Mouse (Mus musculus): ENCODE results near the gene Tmem119. TPM values are rescaled to one million over a fixed set of nuclear protein-coding genes. Genes with fewer than 3 reads are reported as not detected.
A peak's percentile ranks its signal among the peaks of the same experiment; 100 is the strongest.

Tmem119 gene
- total RNA-seq (2021), result 1 to 10 TPM; 6.7 to 7.3 TPM

- peak; percentile 70 for DNase-seq (ENCODE audit: low spot score)
- intact Hi-C loops (cut with DNase I), result no loop called here
These were observed at the start of gene Tmem119 for GRCm38 (mm10) chr5:113800280-113800679. Gene Tmem119, minus strand, starts transcription at chr5:113800516.

DNA sequence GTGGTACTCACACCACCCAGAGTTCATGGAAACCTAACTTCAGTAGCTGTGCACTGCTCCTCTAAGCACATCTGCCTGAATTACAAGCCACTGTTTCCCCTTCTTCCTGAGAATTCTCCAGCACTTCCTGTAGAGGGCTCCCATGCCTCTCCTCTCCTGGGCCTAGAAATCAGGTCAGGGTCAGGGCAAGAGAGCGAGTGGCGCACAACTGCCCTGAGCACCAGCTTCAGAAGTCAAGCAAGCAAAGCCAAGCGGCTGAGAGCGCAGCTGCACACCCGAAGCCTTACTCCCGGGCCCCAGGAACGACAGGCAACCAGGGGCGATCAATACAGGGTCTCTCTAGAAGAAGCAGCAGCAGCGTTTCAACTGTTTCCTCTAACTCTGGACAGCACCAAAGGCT lies 47.3 kb upstream of the Tmem119 start:
- intact Hi-C loops (cut with DNase I), result no loop called here
- DNase-seq (ENCODE audit: low spot score), result no peak

GRCm38 (mm10) chr5:113846656-113847055 lies 46.3 kb upstream of the Tmem119 start:
- intact Hi-C loops (cut with DNase I), result no loop called here
- no peak for DNase-seq (ENCODE audit: low spot score)

DNA sequence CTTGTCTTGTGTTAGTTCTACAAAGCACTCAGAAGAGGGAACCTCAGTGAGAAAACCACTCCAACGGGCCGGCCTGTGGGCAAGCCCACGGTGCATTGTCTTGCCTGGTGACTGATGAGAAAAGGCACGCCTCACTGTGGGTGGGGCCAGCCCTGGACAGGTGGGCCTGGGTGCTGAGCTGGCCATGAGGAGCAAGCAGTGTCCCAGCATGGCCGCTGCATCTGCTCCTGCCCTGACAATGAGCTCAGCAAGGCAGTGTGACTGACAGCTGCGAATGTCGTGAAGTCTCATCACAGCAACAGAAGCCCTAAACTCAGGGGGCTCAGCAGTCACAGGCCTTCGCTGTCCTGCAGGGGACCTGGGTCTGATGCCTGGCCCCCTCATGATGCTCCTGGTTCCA lies 45.3 kb upstream of the Tmem119 start:
- intact Hi-C loops (cut with DNase I), result no loop called here
- DNase-seq (ENCODE audit: low spot score), result no peak

- intact Hi-C loops (cut with DNase I), result no loop called here
- DNase-seq (ENCODE audit: low spot score), result no peak
These were observed 44.4 kb upstream of the Tmem119 start for GRCm38 (mm10) chr5:113844721-113845120.

- no peak for DNase-seq (ENCODE audit: low spot score)
- intact Hi-C loops (cut with DNase I), result no loop called here
These were observed 43.8 kb upstream of the Tmem119 start for GRCm38 (mm10) chr5:113844106-113844505.

DNA sequence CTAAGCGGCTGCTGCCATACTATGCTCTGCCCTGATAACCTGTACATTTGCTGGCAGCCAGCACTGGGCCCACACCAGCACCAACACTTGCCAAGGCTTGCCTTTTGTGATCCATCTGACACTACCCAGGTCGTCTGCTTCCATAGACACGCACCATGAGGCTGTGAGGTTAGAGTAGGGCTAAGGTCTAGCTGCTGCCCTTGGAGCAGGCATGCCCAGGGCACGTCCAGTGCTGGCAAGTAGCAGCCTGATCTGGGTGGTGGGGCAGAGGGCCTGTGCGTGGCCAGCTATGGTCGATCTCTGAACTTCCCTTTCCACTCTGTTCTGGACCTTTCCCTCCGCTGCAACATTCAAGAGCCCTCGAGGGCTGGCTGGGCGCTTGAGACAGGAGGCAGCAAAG lies 42.6 kb upstream of the Tmem119 start:
- intact Hi-C loops (cut with DNase I), result no loop called here
- no peak for DNase-seq (ENCODE audit: low spot score)

DNA sequence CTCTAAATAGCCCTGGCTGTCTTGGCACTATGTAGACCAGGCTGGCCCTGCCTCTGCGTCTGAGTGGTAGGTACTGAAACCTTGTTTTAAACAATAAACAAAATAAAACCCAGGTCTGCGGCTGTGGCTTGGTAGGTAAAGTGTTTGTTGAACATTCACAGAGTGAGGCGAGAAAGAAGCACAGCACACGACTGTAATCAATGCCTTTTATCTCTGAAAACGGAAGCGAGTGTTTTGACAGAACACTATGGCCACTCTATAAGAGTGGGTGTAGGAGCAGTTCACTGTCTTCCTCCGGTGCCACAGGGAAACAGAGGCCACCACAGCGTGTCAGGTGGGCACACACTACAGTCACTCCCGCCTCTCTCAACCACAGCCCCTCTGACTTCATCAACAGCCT lies 41.9 kb upstream of the Tmem119 start:
- intact Hi-C loops (cut with DNase I), result no loop called here
- no peak for DNase-seq (ENCODE audit: low spot score)

- intact Hi-C loops (cut with DNase I), result no loop called here
- DNase-seq (ENCODE audit: low spot score), result no peak
These were observed 41.2 kb upstream of the Tmem119 start for GRCm38 (mm10) chr5:113841243-113842225.

GRCm38 (mm10) chr5:113840443-113840842 lies 40.1 kb upstream of the Tmem119 start:
- DNase-seq (ENCODE audit: low spot score), result no peak
- intact Hi-C loops (cut with DNase I), result no loop called here

- intact Hi-C loops (cut with DNase I), result no loop called here
- no peak for DNase-seq (ENCODE audit: low spot score)
These were observed 36.6 kb upstream of the Tmem119 start for GRCm38 (mm10) chr5:113836961-113837360.

DNA sequence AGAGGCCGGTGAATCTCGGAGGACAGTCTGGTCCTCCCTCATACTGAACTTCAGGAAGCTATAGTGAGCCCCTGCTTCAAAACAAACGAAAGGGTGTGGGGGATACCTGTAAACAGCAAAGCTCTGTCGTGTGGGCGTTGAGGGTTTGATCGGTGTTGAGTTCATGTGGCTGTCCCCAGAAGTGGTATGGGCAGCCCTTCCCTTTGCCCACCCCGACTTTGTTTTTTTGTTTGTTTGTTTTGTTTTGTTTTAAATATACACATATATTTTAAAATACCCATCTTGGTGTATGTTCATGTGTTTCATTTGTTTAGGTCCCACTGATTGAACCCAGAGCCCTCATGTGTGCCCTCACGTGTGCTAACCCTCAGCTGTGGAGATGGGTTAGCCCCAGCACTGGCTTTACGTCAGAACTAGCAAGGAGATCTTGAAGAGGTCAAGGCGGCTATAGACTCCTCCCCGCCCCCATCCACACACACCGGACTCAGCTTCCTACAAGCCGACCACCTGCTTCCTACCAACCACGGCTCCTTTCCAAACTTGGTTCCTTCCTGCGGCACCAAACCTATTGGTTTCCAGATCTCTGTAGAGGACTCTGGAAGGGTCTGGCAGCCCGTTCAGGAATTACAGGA lies 33.1 kb upstream of the Tmem119 start:
- intact Hi-C loops (cut with DNase I), result no loop called here
- no peak for DNase-seq (ENCODE audit: low spot score)

DNA sequence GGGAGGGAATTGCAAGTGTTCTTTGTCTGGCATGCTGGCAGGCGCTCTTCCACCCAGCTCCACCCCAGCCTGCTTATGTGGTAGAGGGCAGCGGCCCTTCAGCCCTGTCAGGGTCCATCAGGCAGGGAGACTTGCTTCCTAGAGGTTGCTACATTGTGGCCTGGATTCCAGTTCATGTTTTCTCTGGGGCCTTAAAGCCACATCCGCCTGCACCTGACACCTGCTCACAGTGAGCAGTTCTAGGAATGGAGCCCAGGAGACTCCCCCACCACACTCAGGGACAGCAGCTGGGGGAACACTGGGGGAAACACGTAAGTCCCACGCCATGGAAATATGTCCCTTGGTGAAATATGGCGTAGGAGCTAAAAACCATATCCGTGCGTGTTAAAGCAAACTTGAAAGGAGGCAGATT lies 32.2 kb upstream of the Tmem119 start, which contains the start of gene Selplg:
Gene Selplg (minus strand): TSS at position 155 of the 412 bp plus-strand sequence.
- no peak for DNase-seq (ENCODE audit: low spot score)
- intact Hi-C loops (cut with DNase I), result no loop called here

GRCm38 (mm10) chr5:113831741-113832140 lies 31.4 kb upstream of the Tmem119 start:
- intact Hi-C loops (cut with DNase I), result no loop called here

DNA sequence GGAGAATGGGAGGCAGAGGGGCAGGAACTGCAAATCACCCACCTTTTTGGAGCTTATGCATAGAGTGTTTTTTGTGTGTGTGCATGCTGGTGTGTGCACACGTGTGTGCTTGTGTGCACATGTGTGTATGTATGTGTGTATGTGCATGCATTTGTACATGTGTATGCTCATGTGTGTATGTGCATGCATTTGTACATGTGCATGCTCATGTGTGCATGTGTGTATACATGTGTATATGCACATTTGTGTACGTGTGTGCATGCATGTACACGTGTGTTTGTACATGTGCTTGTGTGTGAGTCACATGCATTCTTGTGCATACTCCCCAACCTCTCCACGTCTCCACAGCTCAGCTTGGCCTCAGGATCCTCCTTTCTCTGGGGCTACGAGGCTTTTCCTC lies 30.5 kb upstream of the Tmem119 start:
- no peak for DNase-seq (ENCODE audit: low spot score)
- intact Hi-C loops (cut with DNase I), result no loop called here

More at GRCm38 (mm10) chr5:113831741-113832140, 31.4 kb upstream of the Tmem119 start:
- no peak for DNase-seq (ENCODE audit: low spot score)

DNA sequence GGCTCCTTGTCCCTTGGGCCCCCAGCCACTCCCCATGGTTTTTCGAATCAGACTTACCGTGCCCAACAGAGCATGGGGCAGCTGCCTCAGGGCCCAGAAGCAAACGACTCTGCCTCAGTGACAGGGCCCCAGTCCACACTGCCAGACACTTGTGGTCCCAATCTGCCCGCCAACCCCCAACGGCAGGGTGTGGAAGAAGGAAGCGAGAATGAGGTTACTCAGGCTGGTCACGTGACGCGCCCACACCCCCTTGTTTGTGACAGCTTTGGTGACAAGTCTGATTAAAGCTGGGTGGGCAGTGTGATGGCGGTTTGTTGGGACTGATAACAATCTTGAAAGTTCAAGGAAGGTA lies 30.0 kb upstream of the Tmem119 start:
- intact Hi-C loops (cut with DNase I), result no loop called here
- DNase-seq (ENCODE audit: low spot score), result no peak

DNA sequence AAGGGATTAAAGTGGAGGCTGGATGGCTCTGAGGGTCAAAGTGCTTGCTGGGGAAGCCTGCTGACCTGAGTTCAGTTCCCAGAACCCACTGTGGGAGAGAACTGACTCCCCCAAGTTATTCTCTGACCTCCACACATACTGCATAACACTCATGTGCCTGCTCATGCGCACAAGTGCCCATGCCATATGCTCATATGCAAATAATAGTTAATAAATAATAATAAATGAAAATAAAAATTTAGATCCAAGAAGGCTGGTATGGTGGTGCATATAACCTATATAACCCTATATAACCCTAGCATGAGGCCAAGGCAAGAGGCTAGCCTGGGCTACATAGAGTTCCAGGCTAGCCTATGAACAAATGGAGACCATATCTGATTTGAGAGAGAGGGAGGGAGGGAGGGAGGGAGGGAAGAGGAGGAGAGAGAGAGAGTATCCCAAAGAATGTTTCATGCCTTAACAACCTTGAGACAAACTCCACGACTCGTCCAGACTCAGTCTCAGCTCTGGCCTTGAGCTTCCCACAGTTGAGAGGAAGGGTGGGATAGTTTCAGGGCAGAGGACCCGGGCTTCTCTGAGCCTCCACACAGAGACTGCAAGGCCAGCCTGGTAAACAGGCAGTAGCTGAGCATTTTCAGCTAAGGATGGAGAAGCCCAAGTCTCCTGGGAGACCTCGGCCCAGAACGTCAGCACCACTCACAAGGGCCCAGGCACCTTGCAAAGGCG lies 29.4 kb upstream of the Tmem119 start:
- no peak for DNase-seq (ENCODE audit: low spot score)
- intact Hi-C loops (cut with DNase I), result no loop called here

- intact Hi-C loops (cut with DNase I), result no loop called here
- no peak for DNase-seq (ENCODE audit: low spot score)
These were observed 28.2 kb upstream of the Tmem119 start for GRCm38 (mm10) chr5:113828481-113828880.

DNA sequence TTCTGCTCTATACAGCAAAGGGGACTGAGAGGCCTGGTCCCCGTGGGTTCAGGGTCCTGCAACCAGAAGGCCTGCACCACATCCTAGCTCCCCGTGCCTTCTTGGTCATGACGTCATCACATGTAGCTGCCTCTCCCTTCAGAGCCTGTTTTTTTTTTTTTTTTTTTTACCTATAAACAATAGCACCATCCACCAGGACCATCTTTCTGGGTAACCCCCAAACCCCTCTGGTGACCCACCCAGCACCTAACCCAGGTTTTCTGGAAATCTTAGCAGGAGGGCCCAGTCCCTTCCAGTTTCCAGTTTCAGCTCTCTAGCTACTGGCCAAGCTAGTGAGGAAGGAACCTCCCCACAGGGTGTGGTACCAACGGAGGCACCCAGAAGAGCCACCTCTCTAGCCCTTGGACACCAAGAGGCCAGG lies 27.7 kb upstream of the Tmem119 start:
- DNase-seq (ENCODE audit: low spot score), result no peak
- intact Hi-C loops (cut with DNase I), result no loop called here

GRCm38 (mm10) chr5:113826619-113827018 lies 26.3 kb upstream of the Tmem119 start:
- no peak for DNase-seq (ENCODE audit: low spot score)
- intact Hi-C loops (cut with DNase I), result no loop called here

- intact Hi-C loops (cut with DNase I), result no loop called here
- no peak for DNase-seq (ENCODE audit: low spot score)
These were observed 25.2 kb upstream of the Tmem119 start for GRCm38 (mm10) chr5:113825558-113825957.

Measured in heart, postnatal 25 days (tissue).